Mouse (Mus musculus): ENCODE data around the gene Hmgb4. TPM values are rescaled to one million over a fixed set of nuclear protein-coding genes. Genes with fewer than 3 reads are reported as not detected.

Gene Hmgb4
- not detected for polyA plus RNA-seq (2017; shearing (Covaris generic))

DNA sequence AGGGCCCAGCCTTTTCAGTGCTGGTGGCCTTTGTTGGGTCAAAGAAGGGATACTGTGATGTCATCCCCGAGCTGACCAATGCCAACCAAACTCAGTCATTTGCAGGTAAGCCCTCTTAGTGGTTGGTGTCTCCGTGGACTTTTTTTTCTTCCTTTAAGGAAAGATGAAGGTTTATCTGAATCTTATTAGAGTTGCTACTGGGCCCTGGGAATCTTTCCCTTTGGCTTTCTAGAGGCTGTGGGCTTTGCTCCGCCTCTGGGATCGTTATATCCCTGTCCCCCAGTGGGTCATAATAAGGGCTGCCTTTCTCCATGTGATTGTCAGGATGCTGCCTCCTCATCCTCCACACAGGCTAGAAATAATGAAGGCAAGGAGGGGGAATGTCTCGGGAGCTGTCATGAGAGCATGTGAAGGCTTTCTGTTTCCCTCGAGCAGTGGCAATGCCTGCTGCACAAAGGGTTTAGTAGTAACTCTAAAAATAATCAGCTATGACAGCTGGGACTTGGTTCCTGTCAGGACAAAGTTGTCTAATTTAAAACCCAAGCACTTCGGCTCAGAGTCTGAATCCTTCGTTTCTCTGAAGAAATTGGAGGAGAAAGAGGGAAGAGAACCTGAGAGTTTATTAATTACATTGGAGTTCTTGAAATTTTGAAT is at the start of gene Hmgb4:
TSS of gene Hmgb4 (minus strand) at position 51 of the 654 bp plus-strand sequence.
- ATAC-seq: no peak

DNA sequence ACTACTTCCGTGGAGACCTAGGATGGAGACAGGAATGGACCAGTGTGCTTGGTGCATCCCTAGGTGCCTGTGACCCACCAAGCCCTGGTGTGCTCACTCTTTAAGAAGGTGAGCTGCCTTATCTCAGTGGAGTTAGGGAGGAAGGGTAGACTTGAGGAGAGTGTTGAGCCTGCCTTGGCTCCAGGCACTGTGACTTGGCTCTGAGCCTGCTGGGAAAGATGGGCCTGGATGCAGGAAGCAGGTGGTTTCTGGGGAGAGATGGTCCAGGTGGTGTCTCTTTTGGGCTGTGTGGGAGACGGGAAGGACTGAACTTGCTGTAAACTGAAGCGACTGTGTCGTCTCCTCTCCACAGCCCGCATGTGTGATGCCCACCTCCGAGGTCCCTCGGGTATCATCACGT is 45.3 kb upstream of the Hmgb4 start:
- no peak for ATAC-seq

- no peak for ATAC-seq
These were observed 43.3 kb upstream of the Hmgb4 start for GRCm38 (mm10) chr4:128304049-128304448.

GRCm38 (mm10) chr4:128288095-128288494 is 27.3 kb upstream of the Hmgb4 start:
- no peak for ATAC-seq

- no peak for ATAC-seq
These were observed 24.3 kb upstream of the Hmgb4 start for GRCm38 (mm10) chr4:128285009-128285408.

DNA sequence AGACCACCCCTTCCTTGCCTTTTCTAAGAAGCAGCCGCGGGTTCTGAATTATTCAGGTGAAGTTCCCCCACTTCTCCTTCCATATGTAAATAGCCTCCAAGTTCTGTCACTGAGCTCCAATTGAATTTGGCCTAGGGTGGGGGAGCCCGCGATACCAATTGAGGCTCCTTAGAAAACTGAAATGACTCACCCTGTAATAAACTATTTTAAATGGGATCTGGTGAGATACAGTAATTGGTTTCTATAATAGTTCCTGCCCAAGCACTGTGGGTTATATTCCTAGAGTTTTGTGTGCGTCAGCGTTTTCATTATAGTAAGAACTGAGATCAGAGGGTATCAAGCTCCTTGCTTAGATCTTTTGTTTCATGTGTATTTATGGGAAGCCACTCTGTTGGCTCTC is 14.8 kb upstream of the Hmgb4 start:
- ATAC-seq: no peak

- no peak for ATAC-seq
These were observed 14.4 kb upstream of the Hmgb4 start for GRCm38 (mm10) chr4:128275116-128275515.

DNA sequence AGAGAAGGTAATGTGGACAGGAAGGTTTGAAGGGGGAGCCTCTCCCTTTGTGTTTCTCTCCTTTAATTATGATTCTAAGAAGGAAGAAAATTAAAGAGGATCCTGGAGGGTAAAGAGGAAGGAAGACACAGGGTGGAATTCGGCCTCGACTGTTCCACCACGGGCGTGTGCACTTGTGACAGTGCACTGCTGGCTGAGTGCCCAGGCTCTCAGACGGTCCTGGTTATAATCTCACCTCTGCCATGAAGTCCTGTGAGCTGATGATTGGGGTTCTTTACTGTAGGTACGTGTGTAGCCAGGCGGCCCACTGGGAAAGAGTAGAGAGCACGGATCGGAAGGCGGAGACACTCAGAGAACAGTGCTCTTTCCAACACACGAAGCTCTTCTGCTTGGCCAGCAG is 12.4 kb upstream of the Hmgb4 start:
- ATAC-seq: no peak

DNA sequence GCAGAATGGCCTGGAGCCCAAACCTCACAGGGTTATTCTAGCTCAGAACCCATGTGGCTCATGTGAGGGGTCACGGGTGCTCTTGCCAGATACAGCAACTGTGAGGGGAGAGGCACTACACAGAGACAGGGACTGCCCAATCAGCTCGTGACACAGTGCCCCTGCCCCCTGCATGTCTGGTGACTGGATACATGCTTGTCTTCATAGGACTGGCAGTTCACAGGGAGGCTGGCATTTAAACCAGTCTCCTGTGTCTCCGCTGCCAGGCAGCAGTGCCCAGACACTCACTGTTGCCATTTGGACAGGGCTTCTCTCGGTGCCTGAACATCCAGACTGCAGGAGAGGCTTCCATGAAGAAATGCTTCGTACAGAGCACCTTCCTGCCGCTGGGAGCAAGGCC is 11.7 kb upstream of the Hmgb4 start:
- ATAC-seq: no peak

GRCm38 (mm10) chr4:128270931-128271330 is 10.2 kb upstream of the Hmgb4 start:
- ATAC-seq: no peak

DNA sequence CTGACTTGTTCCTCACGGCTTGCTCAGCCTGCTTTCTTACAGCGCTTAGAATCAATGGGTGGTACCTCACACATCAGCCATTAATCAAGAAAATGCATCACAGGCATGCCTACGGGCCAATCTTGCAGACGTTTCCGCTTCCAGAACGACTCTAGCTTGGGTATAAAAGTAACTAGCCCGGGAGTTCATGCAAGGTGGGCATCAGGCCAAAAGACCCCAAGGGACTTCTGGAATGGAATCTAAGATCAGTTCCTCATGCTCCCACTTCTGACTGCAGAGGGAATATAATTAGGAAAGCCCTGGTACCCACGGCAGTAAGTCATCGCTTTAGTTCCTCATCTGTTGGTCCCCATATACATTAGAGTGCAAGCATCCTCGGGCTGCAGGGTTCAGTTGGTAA is 9.4 kb upstream of the Hmgb4 start:
- ATAC-seq: no peak

GRCm38 (mm10) chr4:128269261-128269875 is 8.6 kb upstream of the Hmgb4 start:
- no peak for ATAC-seq

DNA sequence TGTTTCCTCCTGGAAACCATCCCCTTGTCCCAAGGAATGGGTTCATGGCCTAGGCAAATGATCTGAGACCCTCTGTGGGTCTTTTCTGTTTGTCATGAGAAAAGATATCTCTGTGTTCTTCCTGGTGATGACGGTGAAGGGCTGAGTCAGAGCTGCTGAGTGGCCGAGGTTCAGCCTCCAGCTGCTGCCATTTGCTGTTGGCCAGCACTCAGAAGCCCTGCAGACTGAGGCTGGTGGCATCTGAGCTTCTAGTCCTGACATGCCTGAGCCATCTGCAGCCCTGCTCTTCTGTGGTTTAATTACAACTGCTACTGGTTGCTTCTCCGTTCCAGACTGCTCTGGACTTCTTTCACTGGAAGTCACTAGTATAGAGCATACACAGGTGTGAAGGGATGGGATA is 4.6 kb upstream of the Hmgb4 start:
- ATAC-seq: no peak

- ATAC-seq: no peak
These were observed 3.7 kb upstream of the Hmgb4 start for GRCm38 (mm10) chr4:128264491-128264890.

- no peak for ATAC-seq
These were observed 1.5 kb downstream of the Hmgb4 start for GRCm38 (mm10) chr4:128259211-128259610.

DNA sequence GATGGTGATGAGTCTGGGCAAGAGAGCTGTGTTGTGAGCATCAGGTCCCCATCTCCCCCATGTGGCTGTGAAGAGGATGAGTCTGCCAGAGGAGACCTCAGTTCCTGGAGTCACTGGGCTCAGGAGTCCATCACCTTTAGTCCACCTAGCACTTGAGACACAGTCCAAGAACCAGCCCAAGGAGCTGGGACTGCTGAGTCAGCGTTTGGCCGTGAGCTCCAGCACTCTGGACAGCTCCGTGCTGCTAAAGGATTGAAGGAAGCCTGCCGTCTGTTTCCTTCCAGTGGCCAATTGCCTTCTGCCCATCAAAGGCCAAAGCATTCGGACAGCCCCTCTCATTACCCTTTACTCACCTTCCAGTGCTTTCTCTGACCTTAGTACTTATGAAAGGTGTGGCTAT is 12.1 kb downstream of the Hmgb4 start:
- ATAC-seq: no peak

GRCm38 (mm10) chr4:128245201-128245600 is 15.6 kb downstream of the Hmgb4 start:
- no peak for ATAC-seq

- ATAC-seq: no peak
These were observed 18.9 kb downstream of the Hmgb4 start for GRCm38 (mm10) chr4:128241854-128242356.

DNA sequence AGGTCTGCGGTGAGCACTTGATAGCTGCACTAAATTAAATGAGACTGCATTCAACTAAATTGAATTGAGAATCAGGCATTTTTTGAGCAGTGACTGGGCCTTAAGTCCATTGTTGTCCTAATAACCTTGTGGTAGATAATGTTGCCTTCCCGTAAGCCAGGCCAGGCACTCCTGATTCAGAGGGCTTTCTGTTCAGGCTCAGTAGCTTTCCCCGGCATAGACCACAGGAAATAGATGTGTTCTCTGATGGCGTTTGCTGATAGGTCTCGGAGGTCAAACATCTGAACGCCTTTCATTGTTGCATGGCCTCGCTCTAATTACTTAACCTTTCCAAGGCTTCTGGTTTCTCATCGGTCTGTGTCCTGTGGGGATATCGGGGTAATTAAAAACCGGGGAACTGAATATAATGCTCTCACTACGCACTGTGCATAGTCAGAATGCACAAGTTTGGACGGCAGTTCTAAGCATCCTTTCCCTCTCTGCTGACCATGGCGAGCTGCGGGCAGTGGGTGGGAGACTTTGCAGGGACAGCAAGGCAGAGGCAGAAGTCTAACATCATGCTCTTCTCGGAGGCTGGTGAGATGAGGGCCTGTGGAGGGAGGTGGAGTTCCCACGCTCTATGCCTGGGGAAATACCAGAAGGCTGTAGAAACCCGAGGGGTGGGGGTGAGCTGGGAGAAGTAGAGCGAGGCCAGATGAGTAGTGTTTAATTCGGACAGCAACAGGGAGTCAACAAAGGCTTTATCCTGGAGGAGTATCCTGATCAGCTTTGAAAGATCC is 19.5 kb downstream of the Hmgb4 start:
- ATAC-seq: no peak

- no peak for ATAC-seq
These were observed 21.6 kb downstream of the Hmgb4 start for GRCm38 (mm10) chr4:128239113-128239512.

DNA sequence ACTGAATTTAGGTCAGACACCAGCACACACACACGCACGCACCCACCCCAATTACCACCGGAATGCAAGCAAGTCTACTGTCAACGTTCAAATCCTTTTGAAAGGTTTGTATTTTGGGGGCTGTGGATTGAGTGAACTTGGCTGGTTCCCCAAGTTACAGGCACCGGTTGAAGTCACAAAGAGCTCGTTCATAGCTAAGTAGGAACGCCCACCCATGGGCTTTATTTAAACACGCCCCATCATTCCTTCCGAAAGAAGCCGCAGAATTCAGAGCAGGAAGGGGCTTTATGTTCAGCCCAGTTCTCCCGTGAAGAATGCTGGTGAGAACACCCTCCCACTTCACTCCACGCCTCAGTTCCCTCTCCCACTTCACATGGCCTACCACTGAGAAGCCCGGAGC is 27.3 kb downstream of the Hmgb4 start:
- no peak for ATAC-seq

DNA sequence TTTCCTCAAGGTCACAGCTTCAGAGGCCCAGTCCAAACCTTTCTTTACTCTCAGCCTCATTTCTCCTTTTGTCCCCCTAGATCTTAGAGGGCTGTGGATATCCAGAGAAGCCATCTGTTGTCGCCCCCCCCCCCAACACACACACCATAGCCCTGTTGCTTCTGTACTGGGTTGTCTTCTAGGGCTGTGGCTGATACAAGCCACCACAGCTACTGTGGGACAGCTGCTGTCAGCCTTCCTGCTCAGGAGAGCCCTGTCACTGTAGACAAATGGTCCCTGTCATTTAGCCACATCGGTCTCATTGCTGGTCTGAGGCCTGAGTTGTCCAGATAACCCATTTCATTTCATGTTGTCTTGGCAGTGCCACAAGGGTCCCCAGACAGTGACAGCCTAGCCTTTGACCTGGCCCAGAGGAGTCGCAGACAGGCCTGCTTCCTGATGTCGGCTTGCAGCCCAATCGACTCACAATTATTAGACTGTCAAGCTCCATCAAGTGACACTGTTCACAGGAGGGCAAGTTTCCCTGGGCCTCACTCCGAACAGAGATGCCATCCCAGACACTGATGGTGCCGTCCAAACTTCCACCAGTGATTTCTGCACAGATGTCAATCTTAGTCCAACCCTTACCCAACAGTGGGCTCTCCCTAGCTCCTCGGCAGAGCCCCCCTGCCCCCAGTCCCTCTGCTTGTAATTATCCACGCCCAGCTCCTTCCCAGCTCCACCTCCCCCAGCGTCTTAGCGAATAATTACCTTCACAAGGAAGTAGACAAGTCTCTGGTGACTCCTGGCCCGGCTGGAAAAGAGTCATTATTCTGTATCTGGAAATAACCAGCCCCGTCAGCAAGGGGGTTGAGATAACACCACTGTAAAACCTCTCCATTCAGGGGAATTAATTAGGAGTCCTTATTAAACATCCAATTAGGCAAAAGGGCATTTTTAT is 33.1 kb downstream of the Hmgb4 start:
- ATAC-seq: no peak

GRCm38 (mm10) chr4:128224453-128224852 is 36.3 kb downstream of the Hmgb4 start:
- ATAC-seq: no peak

All from CD4-positive, CD25-positive, alpha-beta regulatory T cell, adult 4 months (primary cell).